Mouse (Mus musculus): ENCODE measurements around the gene Gm13696. TPM values are rescaled to one million over a fixed set of nuclear protein-coding genes. Genes with fewer than 3 reads are reported as not detected.
"Not testable (repeated sequence)": the region's sequence is repeated elsewhere in the genome, so short reads cannot be mapped to it uniquely, and the experiment has no call there.

The Gm13696 gene
- total RNA-seq (2014; rRNA removed) (not detected in 2 replicates), polyA plus RNA-seq (2015; fragmentation: Nextera tagmentation; extraction: Ambion mirVana) (not detected in 2 replicates)

- H3K9ac ChIP-seq; H3K4me3 ChIP-seq (ENCODE audit: low read depth, low read length); H3K27me3 ChIP-seq (ENCODE audit: insufficient read depth, low read length); H3K4me1 ChIP-seq (ENCODE audit: insufficient read depth); DNase-seq; H3K36me3 ChIP-seq (ENCODE audit: insufficient read depth); H3K4me2 ChIP-seq (ENCODE audit: low read depth); H3K27ac ChIP-seq (ENCODE audit: low read depth, low read length); ATAC-seq; H3K9me3 ChIP-seq (ENCODE audit: low read length): not testable (repeated sequence)
- WGBS = no CpG with 5 or more reads among the region's 6 CpGs
Observed at GRCm38 (mm10) chr2:83972823-83973222, at the start of gene Gm13696. Gene Gm13696, plus strand, starts transcription at chr2:83973123.

DNA sequence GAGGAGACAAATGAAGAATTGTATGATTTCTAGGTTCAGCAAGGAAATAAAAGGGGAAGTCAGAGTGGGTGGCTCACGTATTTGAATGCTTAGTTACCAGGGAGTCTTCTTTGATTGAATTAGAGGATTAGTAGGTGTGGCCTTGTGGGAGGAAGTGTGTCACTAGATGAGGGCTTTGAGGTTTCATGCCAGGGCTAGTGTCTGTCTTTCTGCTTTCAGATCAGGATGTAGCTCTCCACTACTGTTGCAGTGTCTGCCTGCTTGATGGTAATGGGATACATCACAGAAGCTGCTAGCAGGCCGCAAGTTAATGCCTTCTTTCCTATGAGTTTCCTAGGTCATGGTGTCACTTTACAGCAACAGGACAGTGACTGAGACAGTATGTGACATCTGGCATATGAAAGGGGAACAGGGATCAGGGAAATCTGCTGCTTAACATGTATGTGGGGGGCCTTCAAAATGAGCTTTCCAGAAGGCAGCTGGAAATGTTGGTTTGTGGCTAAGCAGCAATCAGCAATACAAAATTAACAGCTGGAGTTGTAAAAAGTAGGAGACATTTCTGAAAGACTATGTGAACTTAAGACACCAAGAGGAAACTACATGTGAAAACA lies 43.3 kb upstream of the Gm13696 start:
- DNase-seq (no peak), ATAC-seq (no peak)
- H3K4me3 ChIP-seq (ENCODE audit: low read depth, low read length) = no peak overlapping the region
- no peak for TF ChIP-seq CTCF (IDR thresholded peaks at IDR 0.05; ENCODE audit: low read depth)
- WGBS = 58% methylated on average over 2 of the region's 2 CpGs
- H3K27ac ChIP-seq (ENCODE audit: low read depth, low read length) = no peak overlapping the region
- no peak overlapping the region for H3K9ac ChIP-seq
- H3K4me1 ChIP-seq (ENCODE audit: insufficient read depth) = no peaks in the 10 kb centered on the region
- no peak overlapping the region for H3K4me2 ChIP-seq (ENCODE audit: low read depth)
- no peaks in the 10 kb centered on the region for H3K9me3 ChIP-seq (ENCODE audit: low read length)
- no peaks in the 10 kb centered on the region for H3K27me3 ChIP-seq (ENCODE audit: insufficient read depth, low read length)
- H3K36me3 ChIP-seq (ENCODE audit: insufficient read depth) = no peaks in the 10 kb centered on the region

DNA sequence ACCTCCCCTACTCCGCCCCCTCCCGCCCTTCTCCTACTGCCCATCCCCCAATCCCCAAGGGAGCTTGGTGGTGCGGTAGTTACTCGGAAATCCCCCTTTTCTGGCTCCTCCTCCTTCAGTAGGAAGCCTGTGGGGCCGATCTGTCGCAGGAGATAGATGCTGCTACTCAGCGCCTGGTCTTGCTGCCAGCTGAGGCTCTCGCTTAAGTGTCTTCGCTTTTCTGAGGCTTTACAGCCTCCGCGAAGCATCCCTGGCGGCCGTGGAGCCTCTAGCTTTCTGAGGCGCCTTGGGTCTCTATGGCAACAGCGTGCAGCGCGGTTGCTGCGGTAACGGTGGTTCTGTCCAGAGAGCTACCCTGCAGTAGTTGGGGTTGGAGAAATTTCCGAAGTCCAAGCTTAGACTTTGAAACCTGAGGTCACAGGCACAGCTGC lies 32.0 kb upstream of the Gm13696 start, which contains the start of gene Zswim2:
TSS of gene Zswim2 (minus strand) at position 298 of the 431 bp plus-strand sequence.
- no peaks in the 10 kb centered on the region for H3K27me3 ChIP-seq (ENCODE audit: insufficient read depth, low read length)
- peak within 1 kb of the TSS; percentile 61 for H3K4me2 ChIP-seq (ENCODE audit: low read depth)
- H3K9me3 ChIP-seq (ENCODE audit: low read length) = no peaks in the 10 kb centered on the region
- peak within 1 kb of the TSS; percentile 50; the same call in 1 of the 2 replicates for H3K27ac ChIP-seq (ENCODE audit: low read depth, low read length)
- peak within 1 kb of the TSS; percentile 44 for H3K9ac ChIP-seq
- ATAC-seq (peak; percentile 98), DNase-seq (peak; percentile 91)
- WGBS = under 1% methylated on average over 20 of the region's 20 CpGs
- peak within 1 kb of the TSS; percentile 40 for H3K4me3 ChIP-seq (ENCODE audit: low read depth, low read length)
- peak; percentile 42 for TF ChIP-seq CTCF (IDR thresholded peaks at IDR 0.05; ENCODE audit: low read depth)
- no peaks in the 10 kb centered on the region for H3K36me3 ChIP-seq (ENCODE audit: insufficient read depth)
- no peaks in the 10 kb centered on the region for H3K4me1 ChIP-seq (ENCODE audit: insufficient read depth)

GRCm38 (mm10) chr2:83941378-83941777 lies 31.5 kb upstream of the Gm13696 start:
- Histone ChIP-seq H3K9me3 (ENCODE audit: low read length) (no peaks in the 10 kb centered on the region), H3K9ac (peak overlapping the region; percentile 44; the same call in 1 of the 2 replicates), H3K36me3 (ENCODE audit: insufficient read depth) (no peaks in the 10 kb centered on the region), H3K4me3 (ENCODE audit: low read depth, low read length) (peak overlapping the region; percentile 40), H3K4me2 (ENCODE audit: low read depth) (peak overlapping the region; percentile 61), H3K27ac (ENCODE audit: low read depth, low read length) (no peak overlapping the region), H3K4me1 (ENCODE audit: insufficient read depth) (no peaks in the 10 kb centered on the region), H3K27me3 (ENCODE audit: insufficient read depth, low read length) (no peaks in the 10 kb centered on the region)
- ATAC-seq (peak; percentile 51), DNase-seq (no peak)
- TF ChIP-seq CTCF (IDR thresholded peaks at IDR 0.05; ENCODE audit: low read depth) = peak; percentile 41
- WGBS = 23% methylated on average over 3 of the region's 3 CpGs

GRCm38 (mm10) chr2:83941792-83942191 lies 31.1 kb upstream of the Gm13696 start:
- Histone ChIP-seq H3K36me3 (ENCODE audit: insufficient read depth) (no peaks in the 10 kb centered on the region), H3K4me3 (ENCODE audit: low read depth, low read length) (no peak overlapping the region), H3K9me3 (ENCODE audit: low read length) (no peaks in the 10 kb centered on the region), H3K27ac (ENCODE audit: low read depth, low read length) (no peak overlapping the region), H3K4me1 (ENCODE audit: insufficient read depth) (no peaks in the 10 kb centered on the region), H3K27me3 (ENCODE audit: insufficient read depth, low read length) (no peaks in the 10 kb centered on the region), H3K9ac (no peak overlapping the region), H3K4me2 (ENCODE audit: low read depth) (no peak overlapping the region)
- TF ChIP-seq CTCF (IDR thresholded peaks at IDR 0.05; ENCODE audit: low read depth) = no peak
- DNase-seq (no peak), ATAC-seq (no peak)
- WGBS = 70% methylated on average over 4 of the region's 4 CpGs

DNA sequence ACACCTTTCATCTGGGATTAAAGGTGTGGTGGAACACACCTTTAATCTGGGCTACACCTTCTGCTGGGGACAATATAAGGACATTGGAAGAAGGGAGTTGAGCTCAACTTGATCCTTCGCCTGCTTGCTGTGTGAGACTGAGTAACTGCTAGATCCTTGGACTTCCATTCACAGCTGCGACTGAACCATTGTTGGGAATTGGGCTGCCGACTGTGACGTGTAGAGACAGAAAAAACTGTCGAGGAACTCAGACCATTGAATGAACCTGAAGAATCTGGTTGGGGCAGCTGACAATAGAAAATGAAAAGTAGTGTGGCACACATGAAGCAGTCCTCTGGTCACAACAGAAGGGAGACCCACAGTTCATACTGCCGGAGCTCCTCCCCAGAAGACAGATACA lies 17.5 kb upstream of the Gm13696 start, which contains the start of gene Gm13698:
TSS of gene Gm13698 (plus strand) at position 301 of the 400 bp plus-strand sequence.
- not testable (repeated sequence) for H3K27me3 ChIP-seq (ENCODE audit: insufficient read depth, low read length); H3K4me1 ChIP-seq (ENCODE audit: insufficient read depth); H3K4me2 ChIP-seq (ENCODE audit: low read depth); H3K36me3 ChIP-seq (ENCODE audit: insufficient read depth); H3K9ac ChIP-seq; ATAC-seq; H3K4me3 ChIP-seq (ENCODE audit: low read depth, low read length); H3K9me3 ChIP-seq (ENCODE audit: low read length); H3K27ac ChIP-seq (ENCODE audit: low read depth, low read length); DNase-seq
- no CpG with 5 or more reads among the region's 6 CpGs for WGBS

- no CpG with 5 or more reads among the region's 6 CpGs for WGBS
- H3K36me3 ChIP-seq (ENCODE audit: insufficient read depth); H3K27me3 ChIP-seq (ENCODE audit: insufficient read depth, low read length); H3K27ac ChIP-seq (ENCODE audit: low read depth, low read length); H3K4me2 ChIP-seq (ENCODE audit: low read depth); DNase-seq; H3K9ac ChIP-seq; ATAC-seq; H3K9me3 ChIP-seq (ENCODE audit: low read length); H3K4me1 ChIP-seq (ENCODE audit: insufficient read depth); H3K4me3 ChIP-seq (ENCODE audit: low read depth, low read length): not testable (repeated sequence)
Observed at GRCm38 (mm10) chr2:83961203-83961602, 11.7 kb upstream of the Gm13696 start, which contains the start of gene Gm13693. Gene Gm13693, plus strand, starts transcription at chr2:83961503.

- DNase-seq; H3K4me3 ChIP-seq (ENCODE audit: low read depth, low read length); H3K9ac ChIP-seq; H3K9me3 ChIP-seq (ENCODE audit: low read length); H3K27ac ChIP-seq (ENCODE audit: low read depth, low read length); H3K4me1 ChIP-seq (ENCODE audit: insufficient read depth); ATAC-seq; H3K4me2 ChIP-seq (ENCODE audit: low read depth); H3K36me3 ChIP-seq (ENCODE audit: insufficient read depth); H3K27me3 ChIP-seq (ENCODE audit: insufficient read depth, low read length): not testable (repeated sequence)
- WGBS = no CpG with 5 or more reads among the region's 6 CpGs
Observed at GRCm38 (mm10) chr2:83967013-83967412, 5.9 kb upstream of the Gm13696 start, which contains the start of gene Gm13695. Gene Gm13695, plus strand, starts transcription at chr2:83967313.

- not testable (repeated sequence) for H3K9me3 ChIP-seq (ENCODE audit: low read length); ATAC-seq; DNase-seq; H3K4me2 ChIP-seq (ENCODE audit: low read depth); H3K36me3 ChIP-seq (ENCODE audit: insufficient read depth); H3K4me1 ChIP-seq (ENCODE audit: insufficient read depth); H3K27me3 ChIP-seq (ENCODE audit: insufficient read depth, low read length); H3K4me3 ChIP-seq (ENCODE audit: low read depth, low read length); H3K27ac ChIP-seq (ENCODE audit: low read depth, low read length); H3K9ac ChIP-seq
- no CpG with 5 or more reads among the region's 6 CpGs for WGBS
Observed at GRCm38 (mm10) chr2:83978633-83979032, 5.7 kb downstream of the Gm13696 start, which contains the start of gene Gm13694. Gene Gm13694, plus strand, starts transcription at chr2:83978933.

GRCm38 (mm10) chr2:83984443-83984842 lies 11.5 kb downstream of the Gm13696 start, which contains the start of gene Gm13697:
Gene Gm13697, plus strand, starts transcription at chr2:83984743.
- H3K4me1 ChIP-seq (ENCODE audit: insufficient read depth); ATAC-seq; H3K36me3 ChIP-seq (ENCODE audit: insufficient read depth); H3K27me3 ChIP-seq (ENCODE audit: insufficient read depth, low read length); H3K27ac ChIP-seq (ENCODE audit: low read depth, low read length); DNase-seq; H3K4me2 ChIP-seq (ENCODE audit: low read depth); H3K9me3 ChIP-seq (ENCODE audit: low read length); H3K9ac ChIP-seq; H3K4me3 ChIP-seq (ENCODE audit: low read depth, low read length): not testable (repeated sequence)
- WGBS = no CpG with 5 or more reads among the region's 6 CpGs
